Mouse (Mus musculus): Measurements from ENCODE around the gene Rab3gap2.
A peak's percentile ranks its signal among the peaks of the same experiment; 100 is the strongest.

Gene Rab3gap2

DNA sequence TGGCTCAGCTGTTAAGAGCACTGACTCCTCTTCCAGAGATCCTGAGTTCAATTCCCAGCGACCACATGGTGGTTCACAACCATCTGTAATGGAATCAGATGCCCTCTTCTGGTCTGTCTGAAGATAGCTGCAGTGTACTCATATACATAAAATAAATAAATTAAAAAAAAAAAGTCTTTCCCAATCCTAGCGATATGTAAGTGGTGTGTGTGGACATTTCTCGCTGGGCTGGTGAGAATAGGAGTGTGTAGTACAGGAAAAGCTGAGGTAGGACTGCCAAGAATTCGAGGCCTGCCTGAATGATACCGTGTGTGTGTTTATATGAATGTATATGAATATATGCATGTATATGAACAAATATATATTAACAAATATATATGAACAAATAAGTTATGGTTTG lies 127.4 kb downstream of the Rab3gap2 start:
- no peak for DNase-seq (ENCODE audit: low spot score in 2 of 2)

DNA sequence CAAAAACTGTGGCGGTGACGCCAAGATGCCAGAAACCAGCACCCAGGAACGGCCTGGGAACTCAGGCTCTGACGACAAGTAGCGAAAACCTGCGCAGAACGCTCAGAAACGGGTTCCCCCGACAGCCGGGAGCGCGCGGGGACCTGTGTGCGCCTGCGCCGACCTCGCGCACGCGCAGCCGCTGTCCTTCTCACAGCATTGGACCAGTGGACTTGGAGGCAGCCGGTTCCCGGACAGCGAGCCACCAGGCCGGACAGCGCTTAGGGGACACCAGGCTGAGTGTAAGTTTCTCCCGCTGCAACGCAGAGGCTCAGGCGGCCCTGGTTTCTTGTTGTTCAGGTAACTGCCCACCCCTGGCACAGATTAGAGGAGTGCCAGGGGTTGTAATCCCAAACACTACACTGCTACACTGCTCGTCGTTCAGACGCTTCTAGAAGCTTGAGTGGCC lies 128.1 kb downstream of the Rab3gap2 start, which contains the start of gene Bpnt1:
TSS of gene Bpnt1 (plus strand) at position 167 of the 448 bp plus-strand sequence.
- DNase-seq (ENCODE audit: low spot score in 2 of 2) = peak; percentile 59 to 81

DNA sequence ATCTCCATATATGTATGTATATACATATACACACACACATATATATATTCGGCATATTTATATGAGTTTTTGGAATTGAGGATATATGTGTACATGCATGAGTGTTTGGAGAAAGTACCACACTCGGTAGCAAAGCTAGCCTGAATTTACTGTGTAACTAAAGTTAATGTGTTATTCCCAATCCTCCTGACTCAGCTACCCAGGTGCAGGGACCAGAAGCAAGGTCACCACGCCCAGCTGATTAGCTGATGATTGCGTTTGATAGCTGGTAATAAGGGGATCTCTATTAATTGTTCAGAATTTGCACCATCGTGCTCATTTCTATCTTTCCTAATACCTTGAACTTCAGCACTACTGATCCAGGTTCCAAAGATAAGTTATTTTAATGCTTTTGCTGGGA lies 129.7 kb downstream of the Rab3gap2 start:
- DNase-seq (ENCODE audit: low spot score in 2 of 2) = no peak

DNA sequence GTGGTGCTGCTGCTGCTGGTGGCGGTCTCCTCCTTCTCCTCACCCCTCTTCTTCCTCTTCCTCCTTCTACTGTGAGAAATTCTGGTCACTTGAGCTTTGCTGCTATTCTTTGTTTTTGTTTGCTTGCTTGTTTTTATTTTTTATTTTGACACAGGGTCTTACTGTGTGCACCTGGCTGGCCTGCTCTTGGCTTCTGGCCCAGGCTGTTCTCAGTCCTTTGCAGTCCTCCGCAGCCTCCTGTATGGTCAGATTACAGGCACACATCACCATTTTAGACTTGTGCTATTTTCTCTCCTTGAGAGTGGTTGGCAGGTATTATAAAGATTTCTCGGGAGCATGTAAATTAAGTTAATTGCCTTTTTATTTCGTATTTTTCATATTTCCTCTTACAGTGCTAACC lies 130.2 kb downstream of the Rab3gap2 start:
- DNase-seq (ENCODE audit: low spot score in 2 of 2) = no peak

DNA sequence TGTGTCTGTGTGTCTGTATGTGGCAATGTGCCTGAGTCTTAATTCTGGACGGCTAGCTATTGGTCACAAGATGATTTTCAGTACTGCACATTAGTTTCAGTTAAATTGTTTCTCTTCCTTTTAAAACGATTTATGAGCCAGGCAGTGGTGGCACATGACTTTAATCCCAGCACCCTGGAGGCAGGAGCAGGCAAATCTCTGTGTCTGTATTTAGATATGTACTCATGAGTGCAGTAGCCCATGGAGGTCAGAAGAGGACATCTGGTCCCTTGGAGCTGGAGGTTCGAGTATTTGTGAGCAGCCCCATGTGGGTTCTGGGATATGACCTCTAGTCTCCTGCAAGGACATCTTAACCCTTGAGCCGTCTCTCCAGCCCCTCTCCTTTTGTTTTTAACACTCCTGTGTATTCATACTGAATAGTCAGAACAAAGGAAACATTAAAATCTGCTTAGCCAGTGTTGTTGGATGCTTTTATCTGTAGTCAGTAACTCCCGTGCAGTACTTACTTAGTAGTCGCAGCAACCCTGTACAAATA lies 131.4 kb downstream of the Rab3gap2 start:
- DNase-seq (ENCODE audit: low spot score in 2 of 2) = no peak

Data from spleen, postnatal 10 days (tissue).